Mouse (Mus musculus): Measurements from ENCODE around the gene Ptpn21.

Gene Ptpn21

GRCm38 (mm10) chr12:98736951-98737800 is at the start of gene Ptpn21:
TSS of gene Ptpn21 (minus strand) at chr12:98737405.
- CTCF ChIA-PET, result no interaction called here

- CTCF ChIA-PET, result interaction anchor here (0.5 kb wide), 1 partner anchor 194 kb away, joined by 15 read pairs; no protein-coding TSS in a partner anchor
Measured at GRCm38 (mm10) chr12:98784251-98784650, 47.0 kb upstream of the Ptpn21 start.

- CTCF ChIA-PET, result no interaction called here
Measured at GRCm38 (mm10) chr12:98779148-98779547, 41.9 kb upstream of the Ptpn21 start.

GRCm38 (mm10) chr12:98777509-98777908 is 40.3 kb upstream of the Ptpn21 start:
- CTCF ChIA-PET, result no interaction called here

- CTCF ChIA-PET, result no interaction called here
Measured at GRCm38 (mm10) chr12:98766241-98766640, 29.0 kb upstream of the Ptpn21 start.

- CTCF ChIA-PET, result no interaction called here
Measured at GRCm38 (mm10) chr12:98759700-98760099, 22.5 kb upstream of the Ptpn21 start.

GRCm38 (mm10) chr12:98757636-98758035 is 20.4 kb upstream of the Ptpn21 start:
- CTCF ChIA-PET, result no interaction called here

GRCm38 (mm10) chr12:98747380-98747753 is 10.2 kb upstream of the Ptpn21 start:
- CTCF ChIA-PET, result no interaction called here

GRCm38 (mm10) chr12:98746746-98747379 is 9.7 kb upstream of the Ptpn21 start, which contains the start of gene Zc3h14:
TSS of gene Zc3h14 (plus strand) at chr12:98746964.
- CTCF ChIA-PET, result interaction anchor here (1.1 kb wide), 1 partner anchor 12 kb away, joined by 5 read pairs; no protein-coding TSS in a partner anchor

GRCm38 (mm10) chr12:98746131-98746530 is 8.9 kb upstream of the Ptpn21 start:
- CTCF ChIA-PET, result interaction anchor here (1.1 kb wide), 1 partner anchor 11 kb away, joined by 5 read pairs; no protein-coding TSS in a partner anchor

- CTCF ChIA-PET, result interaction anchor here (1.1 kb wide), 1 partner anchor 10 kb away, joined by 5 read pairs; no protein-coding TSS in a partner anchor
Measured at GRCm38 (mm10) chr12:98745626-98746025, 8.4 kb upstream of the Ptpn21 start.

GRCm38 (mm10) chr12:98741011-98741501 is 3.9 kb upstream of the Ptpn21 start:
- CTCF ChIA-PET, result interaction anchor here (0.6 kb wide), 1 partner anchor 39 kb away, joined by 3 read pairs; no protein-coding TSS in a partner anchor

- CTCF ChIA-PET, result no interaction called here
Measured at GRCm38 (mm10) chr12:98737801-98738350, 671 bp upstream of the Ptpn21 start.

- CTCF ChIA-PET, result interaction anchor here (0.6 to 1.2 kb wide), 2 partner anchors 11 to 58 kb away, joined by 3 to 5 read pairs; no protein-coding TSS in a partner anchor
Measured at GRCm38 (mm10) chr12:98734880-98735801, 2.1 kb downstream of the Ptpn21 start.

- CTCF ChIA-PET, result no interaction called here
Measured at GRCm38 (mm10) chr12:98734246-98734879, 2.8 kb downstream of the Ptpn21 start.

GRCm38 (mm10) chr12:98733776-98734175 is 3.4 kb downstream of the Ptpn21 start:
- CTCF ChIA-PET, result no interaction called here

- CTCF ChIA-PET, result no interaction called here
Measured at GRCm38 (mm10) chr12:98733165-98733564, 4.0 kb downstream of the Ptpn21 start.

- CTCF ChIA-PET, result no interaction called here
Measured at GRCm38 (mm10) chr12:98730682-98731081, 6.5 kb downstream of the Ptpn21 start.

- CTCF ChIA-PET, result no interaction called here
Measured at GRCm38 (mm10) chr12:98727186-98727585, 10.0 kb downstream of the Ptpn21 start.

- CTCF ChIA-PET, result no interaction called here
Measured at GRCm38 (mm10) chr12:98726078-98726477, 11.1 kb downstream of the Ptpn21 start.

- CTCF ChIA-PET, result no interaction called here
Measured at GRCm38 (mm10) chr12:98724976-98725375, 12.2 kb downstream of the Ptpn21 start.

All from spleen, embryonic (tissue).